Mouse (Mus musculus) lung, embryonic 16.5 days (tissue): ENCODE results near the gene Omt2a. TPM values are rescaled to one million over a fixed set of nuclear protein-coding genes. Genes with fewer than 3 reads are reported as not detected.
A peak's percentile ranks its signal among the peaks of the same experiment; 100 is the strongest.
"Not testable (repeated sequence)": the region's sequence is repeated elsewhere in the genome, so short reads cannot be mapped to it uniquely, and the experiment has no call there.

Experiments
- ATAC-seq: fragments of 200-750 bp; cut with Nextera tagmentation; 2 replicates; pipeline ENCODE4 v1.8.0; 2017; ENCODE audit warnings: low read depth, mild to moderate bottlenecking, moderate library complexity
- H3K27ac ChIP-seq: fragments of 300-500 bp; sonication (generic); 2 replicates; pipeline ENCODE4 v1.5.1; 2014; ENCODE audit warnings: mild to moderate bottlenecking, control low read depth, low read length
- H3K27me3 ChIP-seq: fragments of 300-500 bp; sonication (generic); 2 replicates; pipeline ENCODE4 v1.6.1; 2014; ENCODE audit warnings: low read depth, low read length, mixed read lengths; ENCODE audit not compliant: control insufficient read depth, insufficient read depth
- H3K36me3 ChIP-seq: fragments of 300-500 bp; sonication (generic); 2 replicates; pipeline ENCODE4 v1.6.1; 2014; ENCODE audit warnings: low read length; ENCODE audit not compliant: control insufficient read depth, insufficient read depth
- H3K4me1 ChIP-seq: fragments of 300-500 bp; sonication (generic); replicated peaks from 2 replicates; pipeline ENCODE4 v1.6.1; 2014; ENCODE audit warnings: low read length, mixed read lengths; ENCODE audit not compliant: control insufficient read depth, insufficient read depth
- H3K4me2 ChIP-seq: fragments of 300-500 bp; sonication (generic); 2 replicates; pipeline ENCODE4 v1.6.1; 2014; ENCODE audit warnings: low read depth, low read length, control low read depth
- H3K4me3 ChIP-seq: fragments of 300-500 bp; sonication (generic); 2 replicates; pipeline ENCODE4 v1.5.1; 2014; ENCODE audit warnings: mild to moderate bottlenecking, low read length, control low read depth
- H3K9ac ChIP-seq: fragments of 300-500 bp; sonication (generic); 2 replicates; pipeline ENCODE4 v1.6.1; 2014; ENCODE audit warnings: low read length, control low read depth
- H3K9me3 ChIP-seq: fragments of 300-500 bp; sonication (generic); 2 replicates; pipeline ENCODE4 v1.6.1; 2016; ENCODE audit warnings: low read length; ENCODE audit not compliant: control insufficient read depth
- WGBS: fragments of 180-500 bp; shearing (Covaris S2); extraction: QIAGEN DNeasy Blood & Tissue Kit; methylation state at CpG from one replicate; pipeline ENCODE4 v1.1.7; 2014; 5-methylcytosine and 5-hydroxymethylcytosine counted together
- polyA plus RNA-seq: library from polyadenylated mRNA; unstranded; fragments of >200 nt; fragmentation: Nextera tagmentation; extraction: Ambion mirVana; gene quantifications from 2 replicates; pipeline ENCODE4 v1.2.1, GENCODE M21; 2015

Gene Omt2a
- polyA plus RNA-seq, 1 experiment from 2014 or later: not detected

GRCm38 (mm10) chr9:78319499-78319898 lies 4.9 kb upstream of the Omt2a start:
- ATAC-seq: no peak
- no peak overlapping the region for H3K4me3 ChIP-seq
- no peak overlapping the region for H3K4me2 ChIP-seq
- no peaks in the 10 kb centered on the region for H3K9me3 ChIP-seq
- H3K36me3 ChIP-seq: no peaks in the 10 kb centered on the region
- no peak overlapping the region for H3K9ac ChIP-seq
- WGBS: 30% methylated on average over 1 of the region's 1 CpGs
- H3K27me3 ChIP-seq: no peaks in the 10 kb centered on the region
- H3K4me1 ChIP-seq: no peaks in the 10 kb centered on the region
- H3K27ac ChIP-seq: no peak overlapping the region

DNA sequence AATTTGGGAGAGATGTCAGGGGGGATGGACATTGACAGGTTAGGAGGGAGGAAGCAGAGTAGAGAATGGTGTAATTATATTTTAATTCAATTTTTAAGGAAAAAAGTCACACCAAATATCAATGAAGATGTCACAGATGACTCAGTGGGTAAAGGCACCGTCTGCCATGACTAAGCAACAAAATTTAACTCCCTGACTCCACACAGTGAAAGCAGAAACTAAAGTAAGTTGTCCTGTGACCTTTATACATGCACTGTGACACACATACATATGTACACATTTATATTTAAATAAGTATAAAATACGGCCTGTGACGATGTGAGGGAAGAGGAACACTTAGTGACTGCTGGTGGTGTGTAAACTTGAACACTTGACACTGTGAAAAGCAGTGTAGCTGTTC lies 6.5 kb downstream of the Omt2a start:
- not testable (repeated sequence) for H3K9ac ChIP-seq, H3K4me2 ChIP-seq, H3K4me1 ChIP-seq, H3K9me3 ChIP-seq, H3K27ac ChIP-seq, H3K4me3 ChIP-seq, H3K27me3 ChIP-seq, H3K36me3 ChIP-seq, ATAC-seq
- 81% methylated on average over 3 of the region's 3 CpGs for WGBS

- not testable (repeated sequence) for H3K36me3 ChIP-seq, H3K27me3 ChIP-seq, H3K4me1 ChIP-seq, ATAC-seq, H3K27ac ChIP-seq, H3K4me3 ChIP-seq, H3K4me2 ChIP-seq, H3K9ac ChIP-seq, H3K9me3 ChIP-seq
- 48% methylated on average over 1 of the region's 1 CpGs for WGBS
Observed at GRCm38 (mm10) chr9:78299143-78299542, 15.5 kb downstream of the Omt2a start.

DNA sequence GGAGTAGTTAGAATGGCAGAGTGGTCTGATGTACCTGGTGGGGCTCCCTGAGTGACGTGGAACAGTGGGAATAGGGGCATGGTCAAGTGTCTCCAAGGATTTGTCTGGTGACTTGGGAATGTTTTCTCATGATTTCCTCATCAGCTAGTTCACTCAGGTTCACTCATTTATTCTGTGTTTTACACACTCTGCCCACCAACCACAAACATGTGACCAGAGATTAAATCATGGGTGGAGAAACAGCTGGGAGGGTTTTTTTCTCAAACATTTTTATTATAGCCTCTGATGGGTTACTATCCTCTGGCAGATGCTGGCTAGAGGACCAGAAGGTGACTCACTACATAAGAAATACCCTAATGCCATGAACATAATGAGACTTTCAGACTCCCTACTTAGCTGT lies 16.4 kb downstream of the Omt2a start:
- H3K36me3 ChIP-seq: no peaks in the 10 kb centered on the region
- ATAC-seq: no peak
- no peaks in the 10 kb centered on the region for H3K9me3 ChIP-seq
- no peak overlapping the region for H3K27ac ChIP-seq
- H3K4me2 ChIP-seq: no peak overlapping the region
- WGBS: 41% methylated on average over 1 of the region's 1 CpGs
- H3K4me3 ChIP-seq: no peak overlapping the region
- no peak overlapping the region for H3K9ac ChIP-seq
- H3K4me1 ChIP-seq: no peaks in the 10 kb centered on the region
- H3K27me3 ChIP-seq: no peaks in the 10 kb centered on the region

GRCm38 (mm10) chr9:78296089-78296488 lies 18.5 kb downstream of the Omt2a start:
- not testable (repeated sequence) for H3K27me3 ChIP-seq, H3K27ac ChIP-seq, H3K4me1 ChIP-seq, ATAC-seq, H3K4me2 ChIP-seq, H3K9me3 ChIP-seq, H3K4me3 ChIP-seq, H3K9ac ChIP-seq, H3K36me3 ChIP-seq
- 6% methylated on average over 6 of the region's 6 CpGs for WGBS

GRCm38 (mm10) chr9:78294781-78295180 lies 19.8 kb downstream of the Omt2a start:
- H3K27me3 ChIP-seq, H3K4me3 ChIP-seq, H3K9me3 ChIP-seq, H3K27ac ChIP-seq, H3K4me1 ChIP-seq, H3K36me3 ChIP-seq, ATAC-seq, H3K4me2 ChIP-seq, H3K9ac ChIP-seq: not testable (repeated sequence)
- 73% methylated on average over 4 of the region's 7 CpGs for WGBS

DNA sequence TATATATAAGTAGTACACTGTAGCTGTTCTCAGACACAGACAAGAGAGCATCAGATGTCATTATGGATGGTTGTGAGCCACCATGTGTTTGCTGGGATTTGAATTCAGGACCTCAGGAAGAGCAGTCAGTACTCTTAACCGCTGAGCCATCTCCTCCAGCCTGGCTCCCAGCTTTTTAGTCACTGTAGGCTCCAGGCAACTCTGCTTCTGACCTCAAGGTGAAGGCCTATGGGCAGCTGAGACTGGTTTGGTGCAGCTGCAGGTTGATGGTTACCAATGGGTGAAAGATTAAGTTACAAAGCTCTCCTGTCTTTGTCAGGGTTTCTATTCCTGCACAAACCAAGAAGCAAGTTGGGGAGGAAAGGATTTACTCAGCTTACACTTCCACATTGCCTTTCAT lies 20.9 kb downstream of the Omt2a start:
- not testable (repeated sequence) for H3K27me3 ChIP-seq, H3K27ac ChIP-seq, H3K4me3 ChIP-seq, ATAC-seq, H3K9ac ChIP-seq, H3K4me1 ChIP-seq, H3K9me3 ChIP-seq, H3K4me2 ChIP-seq, H3K36me3 ChIP-seq
- 50% methylated on average over 1 of the region's 1 CpGs for WGBS

GRCm38 (mm10) chr9:78292462-78292861 lies 22.1 kb downstream of the Omt2a start:
- not testable (repeated sequence) for H3K27ac ChIP-seq, H3K9me3 ChIP-seq, H3K27me3 ChIP-seq, H3K4me1 ChIP-seq, H3K4me3 ChIP-seq, H3K36me3 ChIP-seq, H3K9ac ChIP-seq, H3K4me2 ChIP-seq
- 68% methylated on average over 8 of the region's 8 CpGs for WGBS
- peak; percentile 47; the same call in 1 of the 2 replicates for ATAC-seq

GRCm38 (mm10) chr9:78289723-78290122 lies 24.9 kb downstream of the Omt2a start, which contains the start of gene Gm10639:
TSS of gene Gm10639 (plus strand) at chr9:78289923.
- not testable (repeated sequence) for H3K36me3 ChIP-seq, H3K4me3 ChIP-seq, H3K27me3 ChIP-seq, H3K9ac ChIP-seq, H3K4me1 ChIP-seq, H3K9me3 ChIP-seq, H3K27ac ChIP-seq, H3K4me2 ChIP-seq
- WGBS: 62% methylated on average over 3 of the region's 3 CpGs
- ATAC-seq: peak; percentile 61; the same call in 1 of the 2 replicates

DNA sequence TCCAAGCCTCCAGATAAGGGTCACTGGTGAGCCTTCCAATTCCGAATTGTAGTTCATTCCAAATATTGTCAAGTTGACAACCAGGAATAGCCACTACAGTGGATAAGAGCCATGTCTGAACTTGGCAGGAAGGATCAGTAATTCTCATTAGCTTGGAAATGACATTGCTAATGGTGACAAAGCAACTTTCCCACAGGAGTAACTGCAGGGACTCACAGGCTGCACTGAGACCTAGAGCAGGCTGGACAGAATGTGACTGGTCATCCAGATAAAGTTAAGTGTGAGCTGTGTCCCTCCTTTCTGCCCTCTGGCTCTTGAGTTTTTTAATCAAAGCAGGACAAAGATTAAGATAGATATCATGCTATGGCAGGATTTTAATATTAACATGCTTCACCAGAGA lies 25.5 kb downstream of the Omt2a start:
- not testable (repeated sequence) for H3K36me3 ChIP-seq, H3K4me2 ChIP-seq, H3K27ac ChIP-seq, H3K27me3 ChIP-seq, H3K9me3 ChIP-seq, H3K9ac ChIP-seq, H3K4me1 ChIP-seq, H3K4me3 ChIP-seq, ATAC-seq
- no CpG with 5 or more reads among the region's 1 CpGs for WGBS
